Mouse (Mus musculus): ENCODE results near the gene Phactr3. TPM values are rescaled to one million over a fixed set of nuclear protein-coding genes. Genes with fewer than 3 reads are reported as not detected.

Phactr3 gene
- polyA plus RNA-seq, 1 experiment from 2014 or later: 0.16 TPM

- WGBS (ENCODE audit: insufficient replicate concordance): 48% methylated on average over 1 of the region's 1 CpGs
- ATAC-seq (ENCODE audit: insufficient read depth): no peak
- no peak overlapping the region for H3K9ac ChIP-seq
Measured at GRCm38 (mm10) chr2:178155917-178156282, 37.1 kb downstream of the Phactr3 start.

GRCm38 (mm10) chr2:178158936-178159335, 40.2 kb downstream of the Phactr3 start:
- no peak overlapping the region for H3K9ac ChIP-seq
- no peaks in the 10 kb centered on the region for H3K36me3 ChIP-seq (replicated peaks)
- H3K4me3 ChIP-seq (replicated peaks): no peak overlapping the region
- no peaks in the 10 kb centered on the region for H3K4me1 ChIP-seq (replicated peaks)
- no peaks in the 10 kb centered on the region for H3K27me3 ChIP-seq
- no peaks in the 10 kb centered on the region for H3K9me3 ChIP-seq (replicated peaks)
- 65% methylated on average over 12 of the region's 12 CpGs for WGBS (ENCODE audit: insufficient replicate concordance)
- no peak for ATAC-seq (ENCODE audit: insufficient read depth)
- H3K4me2 ChIP-seq: no peak overlapping the region
- no peak overlapping the region for H3K27ac ChIP-seq (replicated peaks)

More at GRCm38 (mm10) chr2:178155917-178156282, 37.1 kb downstream of the Phactr3 start:
- H3K27ac ChIP-seq (replicated peaks): no peak overlapping the region
- no peaks in the 10 kb centered on the region for H3K27me3 ChIP-seq
- H3K4me3 ChIP-seq (replicated peaks): no peak overlapping the region
- no peaks in the 10 kb centered on the region for H3K4me1 ChIP-seq (replicated peaks)
- no peaks in the 10 kb centered on the region for H3K36me3 ChIP-seq (replicated peaks)
- no peaks in the 10 kb centered on the region for H3K9me3 ChIP-seq (replicated peaks)
- H3K4me2 ChIP-seq: no peak overlapping the region

GRCm38 (mm10) chr2:178163981-178164380, 45.2 kb downstream of the Phactr3 start:
- Histone ChIP-seq H3K9ac (no peak overlapping the region), H3K4me1 (replicated peaks) (no peaks in the 10 kb centered on the region), H3K27ac (replicated peaks) (no peak overlapping the region), H3K4me2 (no peak overlapping the region), H3K27me3 (no peaks in the 10 kb centered on the region), H3K36me3 (replicated peaks) (no peaks in the 10 kb centered on the region), H3K4me3 (replicated peaks) (no peak overlapping the region), H3K9me3 (replicated peaks) (no peaks in the 10 kb centered on the region)
- no peak for ATAC-seq (ENCODE audit: insufficient read depth)
- 59% methylated on average over 1 of the region's 1 CpGs for WGBS (ENCODE audit: insufficient replicate concordance)

GRCm38 (mm10) chr2:178165943-178166342, 47.2 kb downstream of the Phactr3 start:
- Histone ChIP-seq H3K9me3 (replicated peaks) (no peaks in the 10 kb centered on the region), H3K27ac (replicated peaks) (no peak overlapping the region), H3K27me3 (no peaks in the 10 kb centered on the region), H3K36me3 (replicated peaks) (no peaks in the 10 kb centered on the region), H3K9ac (no peak overlapping the region), H3K4me3 (replicated peaks) (no peak overlapping the region), H3K4me1 (replicated peaks) (no peaks in the 10 kb centered on the region), H3K4me2 (no peak overlapping the region)
- WGBS (ENCODE audit: insufficient replicate concordance): 56% methylated on average over 10 of the region's 10 CpGs
- no peak for ATAC-seq (ENCODE audit: insufficient read depth)

- no peak overlapping the region for H3K27ac ChIP-seq (replicated peaks)
- H3K4me1 ChIP-seq (replicated peaks): no peaks in the 10 kb centered on the region
- WGBS (ENCODE audit: insufficient replicate concordance): 75% methylated on average over 8 of the region's 8 CpGs
- no peak overlapping the region for H3K4me2 ChIP-seq
- H3K9me3 ChIP-seq (replicated peaks): no peaks in the 10 kb centered on the region
- no peaks in the 10 kb centered on the region for H3K36me3 ChIP-seq (replicated peaks)
- no peak overlapping the region for H3K9ac ChIP-seq
- no peak overlapping the region for H3K4me3 ChIP-seq (replicated peaks)
- no peak for ATAC-seq (ENCODE audit: insufficient read depth)
- no peaks in the 10 kb centered on the region for H3K27me3 ChIP-seq
Measured at GRCm38 (mm10) chr2:178169983-178170382, 51.2 kb downstream of the Phactr3 start.

GRCm38 (mm10) chr2:178173951-178174350, 55.2 kb downstream of the Phactr3 start:
- Histone ChIP-seq H3K36me3 (replicated peaks) (no peaks in the 10 kb centered on the region), H3K4me1 (replicated peaks) (no peaks in the 10 kb centered on the region), H3K9ac (no peak overlapping the region), H3K27me3 (no peaks in the 10 kb centered on the region), H3K9me3 (replicated peaks) (no peaks in the 10 kb centered on the region), H3K4me2 (no peak overlapping the region), H3K4me3 (replicated peaks) (no peak overlapping the region), H3K27ac (replicated peaks) (no peak overlapping the region)
- 53% methylated on average over 2 of the region's 2 CpGs for WGBS (ENCODE audit: insufficient replicate concordance)
- ATAC-seq (ENCODE audit: insufficient read depth): no peak

- Histone ChIP-seq H3K27ac (replicated peaks) (no peak overlapping the region), H3K4me1 (replicated peaks) (no peaks in the 10 kb centered on the region), H3K9me3 (replicated peaks) (no peaks in the 10 kb centered on the region), H3K36me3 (replicated peaks) (no peaks in the 10 kb centered on the region), H3K4me3 (replicated peaks) (no peak overlapping the region), H3K9ac (no peak overlapping the region), H3K27me3 (no peaks in the 10 kb centered on the region), H3K4me2 (no peak overlapping the region)
- 38% methylated on average over 16 of the region's 16 CpGs for WGBS (ENCODE audit: insufficient replicate concordance)
- ATAC-seq (ENCODE audit: insufficient read depth): no peak
Measured at GRCm38 (mm10) chr2:178175286-178175931, 56.6 kb downstream of the Phactr3 start.

- Histone ChIP-seq H3K27me3 (no peaks in the 10 kb centered on the region), H3K4me1 (replicated peaks) (no peaks in the 10 kb centered on the region), H3K9ac (no peak overlapping the region), H3K36me3 (replicated peaks) (no peaks in the 10 kb centered on the region), H3K9me3 (replicated peaks) (no peaks in the 10 kb centered on the region), H3K27ac (replicated peaks) (no peak overlapping the region), H3K4me2 (no peak overlapping the region), H3K4me3 (replicated peaks) (no peak overlapping the region)
- 47% methylated on average over 5 of the region's 5 CpGs for WGBS (ENCODE audit: insufficient replicate concordance)
- no peak for ATAC-seq (ENCODE audit: insufficient read depth)
Measured at GRCm38 (mm10) chr2:178184251-178184650, 65.5 kb downstream of the Phactr3 start.

- Histone ChIP-seq H3K27ac (replicated peaks) (no peak overlapping the region), H3K4me2 (no peak overlapping the region), H3K4me1 (replicated peaks) (no peaks in the 10 kb centered on the region), H3K27me3 (no peaks in the 10 kb centered on the region), H3K4me3 (replicated peaks) (no peak overlapping the region), H3K36me3 (replicated peaks) (no peaks in the 10 kb centered on the region), H3K9ac (no peak overlapping the region), H3K9me3 (replicated peaks) (no peaks in the 10 kb centered on the region)
- ATAC-seq (ENCODE audit: insufficient read depth): no peak
- WGBS (ENCODE audit: insufficient replicate concordance): 49% methylated on average over 6 of the region's 6 CpGs
Measured at GRCm38 (mm10) chr2:178184862-178185261, 66.1 kb downstream of the Phactr3 start.

- Histone ChIP-seq H3K9ac (no peak overlapping the region), H3K27ac (replicated peaks) (no peak overlapping the region), H3K4me1 (replicated peaks) (no peaks in the 10 kb centered on the region), H3K36me3 (replicated peaks) (no peaks in the 10 kb centered on the region), H3K4me3 (replicated peaks) (no peak overlapping the region), H3K4me2 (no peak overlapping the region), H3K27me3 (no peaks in the 10 kb centered on the region), H3K9me3 (replicated peaks) (no peaks in the 10 kb centered on the region)
- ATAC-seq (ENCODE audit: insufficient read depth): no peak
- 54% methylated on average over 2 of the region's 2 CpGs for WGBS (ENCODE audit: insufficient replicate concordance)
Measured at GRCm38 (mm10) chr2:178188988-178189387, 70.2 kb downstream of the Phactr3 start.

- no peak overlapping the region for H3K9ac ChIP-seq
- no peaks in the 10 kb centered on the region for H3K36me3 ChIP-seq (replicated peaks)
- H3K27ac ChIP-seq (replicated peaks): no peak overlapping the region
- no peak overlapping the region for H3K4me3 ChIP-seq (replicated peaks)
- peaks cover 12% of the 10 kb centered on the region for H3K4me1 ChIP-seq (replicated peaks)
- ATAC-seq (ENCODE audit: insufficient read depth): no peak
- H3K27me3 ChIP-seq: no peaks in the 10 kb centered on the region
- no peak overlapping the region for H3K4me2 ChIP-seq
- no peaks in the 10 kb centered on the region for H3K9me3 ChIP-seq (replicated peaks)
- WGBS (ENCODE audit: insufficient replicate concordance): 57% methylated on average over 9 of the region's 9 CpGs
Measured at GRCm38 (mm10) chr2:178192881-178193280, 74.1 kb downstream of the Phactr3 start.

GRCm38 (mm10) chr2:178193445-178193844, 74.7 kb downstream of the Phactr3 start:
- Histone ChIP-seq H3K36me3 (replicated peaks) (no peaks in the 10 kb centered on the region), H3K27ac (replicated peaks) (no peak overlapping the region), H3K27me3 (no peaks in the 10 kb centered on the region), H3K4me3 (replicated peaks) (no peak overlapping the region), H3K4me1 (replicated peaks) (peaks cover 18% of the 10 kb centered on the region), H3K9ac (no peak overlapping the region), H3K9me3 (replicated peaks) (no peaks in the 10 kb centered on the region), H3K4me2 (no peak overlapping the region)
- ATAC-seq (ENCODE audit: insufficient read depth): no peak
- WGBS (ENCODE audit: insufficient replicate concordance): 42% methylated on average over 2 of the region's 2 CpGs

All from liver, embryonic 15.5 days (tissue).